Mouse (Mus musculus) midbrain, embryonic 16.5 days (tissue): ENCODE data around the gene Foxp1. TPM values are rescaled to one million over a fixed set of nuclear protein-coding genes. Genes with fewer than 3 reads are reported as not detected.

Source experiments
- ATAC-seq: fragments of 200-750 bp; cut with Nextera tagmentation; 2 replicates; pipeline ENCODE4 v1.8.0; 2017; ENCODE audit warnings: moderate TSS enrichment
- H3K27ac ChIP-seq: fragments of 300-500 bp; sonication (generic); 2 replicates; pipeline ENCODE4 v1.5.1; 2014; ENCODE audit warnings: mild to moderate bottlenecking, low read length, mixed read lengths
- H3K27me3 ChIP-seq: fragments of 300-500 bp; sonication (generic); 2 replicates; pipeline ENCODE4 v1.6.1; 2014; ENCODE audit warnings: low read depth, low read length, mixed read lengths; ENCODE audit not compliant: control insufficient read depth, insufficient read depth
- H3K36me3 ChIP-seq: fragments of 300-500 bp; sonication (generic); 2 replicates; pipeline ENCODE4 v1.6.1; 2014; ENCODE audit warnings: mild to moderate bottlenecking, low read length, moderate library complexity, mixed read lengths; ENCODE audit not compliant: control insufficient read depth, insufficient read depth
- H3K4me1 ChIP-seq: fragments of 300-500 bp; sonication (generic); 2 replicates; pipeline ENCODE4 v1.6.1; 2014; ENCODE audit warnings: mild to moderate bottlenecking, low read length, mixed read lengths; ENCODE audit not compliant: control insufficient read depth, insufficient read depth
- H3K4me2 ChIP-seq: fragments of 300-500 bp; sonication (generic); 2 replicates; pipeline ENCODE4 v1.6.1; 2014; ENCODE audit warnings: mild to moderate bottlenecking, low read length, mixed read lengths
- H3K4me3 ChIP-seq: fragments of 300-500 bp; sonication (generic); 2 replicates; pipeline ENCODE4 v1.5.1; 2014; ENCODE audit warnings: low read depth, mild to moderate bottlenecking, low read length, moderate library complexity, mixed read lengths
- H3K9ac ChIP-seq: fragments of 300-500 bp; sonication (generic); 2 replicates; pipeline ENCODE4 v1.6.1; 2014; ENCODE audit warnings: low read depth, low read length, mixed read lengths
- H3K9me3 ChIP-seq: fragments of 300-500 bp; sonication (generic); replicated peaks from 2 replicates; pipeline ENCODE4 v1.6.1; 2014; ENCODE audit warnings: mild to moderate bottlenecking, low read length, mixed read lengths; ENCODE audit not compliant: control insufficient read depth, poor library complexity, severe bottlenecking
- whole genome bisulfite sequencing: fragments of 180-500 bp; shearing (Covaris S2); extraction: QIAGEN DNeasy Blood & Tissue Kit; methylation state at CpG from one replicate; pipeline ENCODE4 v1.1.7; 2014; 5-methylcytosine and 5-hydroxymethylcytosine counted together
- polyA plus RNA-seq: library from polyadenylated mRNA; unstranded; fragments of >200 nt; fragmentation: Nextera tagmentation; extraction: Ambion mirVana; gene quantifications from 2 replicates; pipeline ENCODE4 v1.2.1, GENCODE M21; 2015

Foxp1 gene
- polyA plus RNA-seq, 1 experiment from 2014 or later, result 79.8 TPM

DNA sequence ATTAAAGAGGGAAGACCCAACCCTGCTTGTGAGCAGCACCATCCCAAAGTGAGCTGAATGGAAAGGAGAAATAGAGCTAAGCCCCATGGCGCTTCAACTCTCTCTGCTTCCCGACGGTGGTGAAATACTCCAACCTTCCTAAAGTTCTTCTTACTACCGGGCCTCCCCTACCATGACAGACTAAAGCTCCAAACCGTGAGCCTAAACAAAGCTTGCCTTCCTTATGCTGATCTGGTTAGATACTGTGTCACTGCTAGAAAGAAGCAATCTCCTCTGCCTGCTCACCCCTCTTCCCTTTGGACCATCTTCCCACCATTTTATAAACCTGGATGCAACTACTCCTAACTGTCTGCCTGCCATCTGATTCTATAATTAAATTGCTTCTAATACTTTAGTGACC is 338.5 kb downstream of the Foxp1 start:
- Histone ChIP-seq H3K4me2 (no peak overlapping the region), H3K27ac (no peak overlapping the region), H3K9ac (no peak overlapping the region), H3K27me3 (no peaks in the 10 kb centered on the region), H3K4me1 (peaks cover 3% of the 10 kb centered on the region; the same call in 1 of the 2 replicates), H3K9me3 (no peaks in the 10 kb centered on the region), H3K36me3 (no peaks in the 10 kb centered on the region), H3K4me3 (no peak overlapping the region)
- no peak for ATAC-seq
- 87% methylated on average over 5 of the region's 5 CpGs for WGBS

DNA sequence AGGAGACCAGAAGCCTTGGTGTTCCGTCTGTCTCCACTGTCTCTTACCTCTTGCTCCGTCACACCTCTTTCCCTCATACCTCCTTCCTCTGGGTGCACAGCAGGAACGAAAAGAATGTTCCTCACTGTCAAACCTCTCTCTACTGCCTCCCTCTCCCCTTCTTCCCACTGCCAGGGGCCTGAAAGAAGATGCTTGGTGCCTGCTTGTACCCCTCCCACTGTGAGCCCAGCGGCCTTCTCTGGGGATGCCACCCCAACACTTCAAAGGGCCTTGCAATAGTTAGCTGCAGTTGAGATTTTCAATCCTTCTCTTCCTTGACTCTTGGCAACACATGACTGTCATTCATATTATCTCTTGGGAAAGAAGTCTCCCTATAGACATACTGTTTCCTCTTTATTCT is 339.7 kb downstream of the Foxp1 start:
- Histone ChIP-seq H3K27ac (no peak overlapping the region), H3K4me2 (no peak overlapping the region), H3K27me3 (no peaks in the 10 kb centered on the region), H3K4me1 (peaks cover 3% of the 10 kb centered on the region; the same call in 1 of the 2 replicates), H3K4me3 (no peak overlapping the region), H3K9ac (no peak overlapping the region), H3K36me3 (no peaks in the 10 kb centered on the region), H3K9me3 (no peaks in the 10 kb centered on the region)
- no peak for ATAC-seq
- 92% methylated on average over 4 of the region's 4 CpGs for WGBS

DNA sequence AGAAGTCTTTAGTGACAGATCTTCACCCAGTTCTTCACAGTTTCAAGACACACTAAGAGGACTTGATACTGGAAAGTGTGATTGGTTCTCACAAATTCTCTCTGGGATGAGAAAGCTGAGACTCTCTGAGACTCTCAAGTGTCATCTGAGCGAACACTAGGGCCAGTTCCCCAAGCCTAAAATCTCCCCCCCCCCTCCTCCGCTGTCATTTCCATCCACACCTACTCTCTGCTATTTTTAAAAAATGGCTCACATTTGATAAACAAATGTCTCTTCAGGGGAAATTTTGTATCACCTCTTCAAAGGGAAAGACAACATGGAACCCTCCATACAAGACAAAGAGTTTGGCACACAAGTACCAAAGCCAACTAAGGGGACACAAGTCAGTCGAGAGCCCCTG is 346.3 kb downstream of the Foxp1 start:
- no peaks in the 10 kb centered on the region for H3K36me3 ChIP-seq
- H3K4me2 ChIP-seq, result no peak overlapping the region
- no peak overlapping the region for H3K4me3 ChIP-seq
- no peak overlapping the region for H3K9ac ChIP-seq
- no peak overlapping the region for H3K27ac ChIP-seq
- no peaks in the 10 kb centered on the region for H3K4me1 ChIP-seq
- 96% methylated on average over 3 of the region's 3 CpGs for WGBS
- ATAC-seq, result no peak
- H3K9me3 ChIP-seq, result no peaks in the 10 kb centered on the region
- H3K27me3 ChIP-seq, result no peaks in the 10 kb centered on the region

DNA sequence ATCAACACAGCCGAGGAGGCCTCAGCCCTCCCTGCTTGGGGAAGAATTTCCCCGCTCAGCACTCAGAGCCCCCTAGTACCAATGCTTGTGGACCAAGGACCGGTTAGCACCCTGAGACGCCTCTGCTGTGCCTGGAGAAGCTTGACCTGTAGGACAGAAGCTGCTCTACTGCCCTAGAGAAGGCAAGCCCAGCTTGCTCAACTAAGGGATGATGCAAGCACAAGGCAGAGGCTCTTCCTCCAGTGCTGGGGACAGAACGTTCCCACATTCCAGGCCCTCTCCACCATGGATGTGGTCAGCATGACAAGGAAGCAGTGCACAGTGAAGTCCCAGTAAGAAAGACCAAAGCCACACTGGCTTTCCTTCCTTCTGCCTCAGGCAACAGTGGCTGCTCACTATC is 347.1 kb downstream of the Foxp1 start:
- no peak overlapping the region for H3K4me3 ChIP-seq
- WGBS, result 74% methylated on average over 5 of the region's 5 CpGs
- H3K4me1 ChIP-seq, result no peaks in the 10 kb centered on the region
- no peaks in the 10 kb centered on the region for H3K9me3 ChIP-seq
- no peak overlapping the region for H3K4me2 ChIP-seq
- ATAC-seq, result no peak
- H3K36me3 ChIP-seq, result no peaks in the 10 kb centered on the region
- no peak overlapping the region for H3K9ac ChIP-seq
- no peaks in the 10 kb centered on the region for H3K27me3 ChIP-seq
- no peak overlapping the region for H3K27ac ChIP-seq

DNA sequence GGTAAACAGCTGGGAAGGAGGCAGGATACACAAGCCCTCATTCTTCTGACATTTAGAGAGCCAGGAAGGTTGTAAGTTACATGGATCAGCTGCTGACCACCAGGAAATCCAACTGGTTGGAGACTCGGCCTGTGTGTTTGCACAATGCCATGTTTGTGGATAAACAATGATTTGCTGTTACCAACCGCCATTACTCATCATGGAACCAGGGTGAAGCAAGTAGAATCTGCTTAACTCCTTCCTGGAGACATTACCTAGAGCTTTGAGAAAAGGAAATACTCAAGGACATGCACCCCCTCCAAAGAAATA is 348.7 kb downstream of the Foxp1 start:
- Histone ChIP-seq H3K27me3 (no peaks in the 10 kb centered on the region), H3K36me3 (no peaks in the 10 kb centered on the region), H3K4me3 (no peak overlapping the region), H3K9ac (no peak overlapping the region), H3K9me3 (no peaks in the 10 kb centered on the region), H3K4me1 (no peaks in the 10 kb centered on the region), H3K27ac (no peak overlapping the region), H3K4me2 (no peak overlapping the region)
- 83% methylated on average over 2 of the region's 2 CpGs for WGBS
- ATAC-seq, result no peak

DNA sequence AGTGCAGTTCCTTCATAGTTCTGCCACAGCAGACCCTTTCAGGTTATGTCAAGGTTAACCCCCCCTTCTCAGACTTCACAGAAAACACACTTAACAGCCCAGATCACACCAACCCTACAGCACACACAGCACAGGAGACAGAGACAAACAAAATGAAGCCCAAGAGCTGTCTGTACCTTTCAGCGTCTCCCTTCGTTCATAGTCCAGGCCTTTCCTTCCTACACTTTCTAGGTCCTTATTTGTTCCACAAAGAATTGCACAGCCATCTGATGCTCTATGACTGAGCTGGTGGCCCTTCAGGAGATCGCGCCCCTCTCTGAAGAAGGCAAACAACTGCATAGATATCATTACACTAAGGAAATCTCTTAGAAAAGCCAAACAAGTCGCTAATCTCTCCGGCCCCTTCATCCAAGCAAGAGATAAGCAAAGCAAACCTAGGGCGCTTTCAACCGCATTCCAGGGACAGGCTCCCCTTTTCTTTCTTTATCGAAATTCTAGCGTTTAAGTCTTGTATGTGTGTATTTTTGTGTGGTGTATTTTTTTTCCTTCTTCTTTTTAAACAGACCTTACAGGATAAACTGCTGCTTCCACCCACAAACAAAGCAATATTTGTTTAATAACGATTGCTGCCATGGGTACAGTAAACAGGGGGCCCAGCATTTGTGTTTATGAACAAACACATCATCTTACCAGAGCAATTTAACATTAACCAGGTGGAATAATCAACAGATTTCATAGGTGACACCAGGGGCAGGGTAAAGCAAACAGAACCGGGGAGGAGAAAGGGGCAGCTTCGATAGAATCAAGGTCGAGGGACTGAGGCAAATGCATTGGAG is 349.2 kb downstream of the Foxp1 start:
- Histone ChIP-seq H3K9me3 (no peaks in the 10 kb centered on the region), H3K4me1 (no peaks in the 10 kb centered on the region), H3K27ac (no peak overlapping the region), H3K4me2 (no peak overlapping the region), H3K4me3 (no peak overlapping the region), H3K27me3 (no peaks in the 10 kb centered on the region), H3K9ac (no peak overlapping the region), H3K36me3 (no peaks in the 10 kb centered on the region)
- 75% methylated on average over 14 of the region's 14 CpGs for WGBS
- no peak for ATAC-seq

DNA sequence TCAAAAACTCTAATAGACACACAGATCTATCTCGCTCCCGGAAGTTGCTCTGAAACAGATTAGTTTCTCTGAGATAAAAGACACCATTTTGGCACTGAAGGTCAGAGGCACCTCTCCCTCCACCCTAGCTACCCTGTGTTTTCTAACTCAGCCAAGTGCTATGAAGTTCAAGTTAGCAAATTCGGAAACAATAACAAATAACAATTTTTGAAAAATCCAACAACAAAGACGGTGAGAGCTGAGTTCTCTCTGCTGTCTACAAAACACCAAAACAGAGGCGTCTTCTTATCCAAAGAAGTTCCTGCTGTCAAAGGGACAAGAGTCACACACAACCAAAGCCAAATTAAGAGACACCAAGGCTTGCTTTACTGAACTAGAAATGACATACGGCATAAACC is 349.9 kb downstream of the Foxp1 start:
- H3K36me3 ChIP-seq, result no peaks in the 10 kb centered on the region

DNA sequence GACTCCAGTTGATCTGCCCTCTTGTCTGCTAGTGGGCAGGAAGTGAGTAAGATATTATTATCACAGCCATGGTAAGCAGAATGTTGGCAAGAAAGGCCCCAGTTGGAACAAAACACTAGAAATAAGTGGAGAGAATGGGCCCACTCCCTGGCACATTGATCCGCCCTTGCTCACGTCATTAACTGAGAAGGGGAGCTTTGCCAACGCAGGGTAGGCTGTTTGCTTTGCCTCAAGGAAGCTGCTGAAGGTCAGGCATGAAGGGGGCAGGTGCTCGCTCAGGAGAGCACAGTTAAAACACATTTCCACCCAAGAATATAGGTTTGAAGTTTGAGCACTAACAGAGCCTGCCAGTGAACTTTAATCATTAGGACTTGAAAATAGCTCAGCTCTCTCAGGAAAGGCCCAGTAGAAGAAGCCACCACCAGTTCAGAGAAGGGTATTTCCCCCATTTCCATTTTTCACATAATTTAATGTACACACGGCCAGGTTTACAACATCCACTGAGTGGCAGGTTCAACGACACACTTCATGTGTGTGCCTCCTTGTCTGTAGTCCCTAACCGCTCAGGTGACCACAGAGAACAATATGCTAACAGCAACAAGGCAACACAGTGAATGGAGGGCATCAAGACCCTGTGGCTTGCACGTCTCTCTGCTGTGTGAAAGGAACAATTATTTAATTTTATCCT is 350.5 kb downstream of the Foxp1 start:
- H3K9ac ChIP-seq, result no peak overlapping the region
- ATAC-seq, result no peak
- H3K4me1 ChIP-seq, result no peaks in the 10 kb centered on the region
- no peak overlapping the region for H3K4me2 ChIP-seq
- H3K27me3 ChIP-seq, result no peaks in the 10 kb centered on the region
- 80% methylated on average over 8 of the region's 8 CpGs for WGBS
- H3K9me3 ChIP-seq, result no peaks in the 10 kb centered on the region
- no peaks in the 10 kb centered on the region for H3K36me3 ChIP-seq
- no peak overlapping the region for H3K27ac ChIP-seq
- H3K4me3 ChIP-seq, result no peak overlapping the region

More for the DNA sequence above, 349.9 kb downstream of the Foxp1 start:
- H3K4me2 ChIP-seq, result no peak overlapping the region
- no peak overlapping the region for H3K9ac ChIP-seq
- H3K4me3 ChIP-seq, result no peak overlapping the region
- no peak for ATAC-seq
- H3K4me1 ChIP-seq, result no peaks in the 10 kb centered on the region
- no peaks in the 10 kb centered on the region for H3K9me3 ChIP-seq
- no peaks in the 10 kb centered on the region for H3K27me3 ChIP-seq
- 83% methylated on average over 6 of the region's 6 CpGs for WGBS
- H3K27ac ChIP-seq, result no peak overlapping the region

DNA sequence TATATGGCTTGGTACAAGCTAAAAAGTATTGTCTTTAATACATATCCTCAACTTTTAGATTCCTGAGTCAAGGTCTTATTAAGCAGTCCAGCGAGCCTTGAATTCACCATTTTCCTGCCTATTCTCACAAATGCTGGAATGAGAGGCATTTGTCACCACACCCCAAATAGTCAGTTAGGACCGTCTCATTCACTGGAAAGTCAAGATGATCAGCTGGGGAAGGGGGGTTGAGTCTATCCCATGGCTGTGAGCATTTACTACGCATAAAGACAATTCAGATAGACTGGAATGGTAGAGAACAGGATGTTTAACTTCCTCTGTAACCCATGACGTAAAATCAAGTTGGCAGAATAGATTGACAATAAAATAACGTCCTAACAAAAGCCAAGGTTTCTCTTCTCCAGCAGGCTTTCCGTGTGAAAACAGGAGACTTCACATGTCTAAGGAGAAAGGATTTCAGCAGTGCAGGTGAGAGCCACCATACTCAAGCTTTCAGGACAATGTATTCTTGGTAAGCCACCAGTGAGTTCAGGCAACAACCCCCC is 351.2 kb downstream of the Foxp1 start:
- Histone ChIP-seq H3K4me3 (no peak overlapping the region), H3K4me2 (no peak overlapping the region), H3K9ac (no peak overlapping the region), H3K27me3 (no peaks in the 10 kb centered on the region), H3K9me3 (no peaks in the 10 kb centered on the region), H3K4me1 (no peaks in the 10 kb centered on the region), H3K27ac (no peak overlapping the region), H3K36me3 (no peaks in the 10 kb centered on the region)
- ATAC-seq, result no peak
- 89% methylated on average over 6 of the region's 6 CpGs for WGBS
